Mouse (Mus musculus): Measurements from ENCODE around the gene Rnf43. TPM values are rescaled to one million over a fixed set of nuclear protein-coding genes. Genes with fewer than 3 reads are reported as not detected.
A peak's percentile ranks its signal among the peaks of the same experiment; 100 is the strongest.

Gene Rnf43
- total and polyA plus RNA-seq, 3 experiments = 14.6 to 17.3 TPM; not detected in 1

DNA sequence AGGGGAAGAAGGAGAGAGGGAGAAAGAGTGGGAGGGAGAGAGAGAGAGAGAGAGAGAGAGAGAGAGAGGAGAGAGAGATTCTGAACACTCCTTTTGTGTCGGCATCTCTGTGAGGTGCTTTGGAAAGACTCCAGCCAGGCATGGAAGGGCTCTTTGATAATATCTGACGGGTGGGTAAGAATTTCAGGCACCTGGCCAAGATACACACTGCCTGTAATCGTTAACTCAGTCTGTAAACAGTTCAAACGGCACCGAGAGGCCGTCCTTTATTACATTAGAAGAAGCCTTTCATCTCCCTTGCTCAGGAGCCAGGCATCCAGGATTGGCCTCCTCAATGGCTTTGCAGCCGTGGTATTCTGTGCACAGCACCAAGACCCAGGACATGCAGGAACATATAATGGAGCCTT lies 26.9 kb downstream of the Rnf43 start:
- Histone ChIP-seq H3K27ac (ENCODE audit: control insufficient read depth, low read depth, low read length) (peak overlapping the region; percentile 41), H3K4me1 (ENCODE audit: control insufficient read depth in 1 of 2, insufficient read depth in 2 of 2, low read length in 2 of 2) (peaks cover 20 to 28% of the 10 kb centered on the region in 2 experiments), H3K9ac (ENCODE audit: control insufficient read depth, low read depth, low read length, poor library complexity, severe bottlenecking) (peak overlapping the region; percentile 59), H3K27me3 (ENCODE audit: control insufficient read depth in 1 of 2, insufficient read depth in 2 of 2, low read length in 2 of 2) (no peaks in the 10 kb centered on the region), H3K4me3 (ENCODE audit: control insufficient read depth in 1 of 2, insufficient read depth in 1 of 2, low read depth in 2 of 2, low read length in 2 of 2) (peak overlapping the region; percentile 65 to 99), H3K9me3 (replicated peaks; ENCODE audit: insufficient read depth, low read length) (no peaks in the 10 kb centered on the region), H3K36me3 (ENCODE audit: control insufficient read depth in 1 of 2, insufficient read depth in 2 of 2, low read length in 2 of 2) (peaks cover 0 to 22% of the 10 kb centered on the region in 2 experiments; a peak in 2 of 4 replicates), H3K79me2 (ENCODE audit: control insufficient read depth, insufficient read depth, low read length, poor library complexity) (no peaks in the 10 kb centered on the region; the same call in 1 of the 2 replicates)
- peak; percentile 86 for DNase-seq (ENCODE audit: low read depth, low spot score)
- TF ChIP-seq USF1 (IDR thresholded peaks at IDR 0.05; ENCODE audit: low read depth, low read length) (no peak), SIN3A (IDR thresholded peaks at IDR 0.05; ENCODE audit: low read length) (peak; percentile 79), RAD21 (IDR thresholded peaks at IDR 0.05; ENCODE audit: low read depth, low read length) (no peak), EP300 (IDR thresholded peaks at IDR 0.05; ENCODE audit: low read depth in 1 of 2, low read length in 2 of 2) (peak; percentile 85 to 90), MAFK (IDR thresholded peaks at IDR 0.05; ENCODE audit: borderline replicate concordance, low read depth, low read length) (no peak), KAT2A (conservative IDR thresholded peaks at IDR 0.05; ENCODE audit: low read depth, low read length) (no peak), TBP (IDR thresholded peaks at IDR 0.05; ENCODE audit: low read depth, low read length) (no peak), E2F4 (IDR thresholded peaks at IDR 0.05; ENCODE audit: borderline replicate concordance, low read depth, low read length) (no peak), CHD2 (IDR thresholded peaks at IDR 0.05; ENCODE audit: low read length) (no peak), ZKSCAN1 (IDR thresholded peaks at IDR 0.05; ENCODE audit: low read depth, low read length) (no peak), CHD1 (IDR thresholded peaks at IDR 0.05; ENCODE audit: low read depth, low read length) (no peak), RCOR1 (IDR thresholded peaks at IDR 0.05; ENCODE audit: low read depth, low read length) (peak; percentile 53; the same call in 1 of the 2 replicates), ETS1 (IDR thresholded peaks at IDR 0.05; ENCODE audit: low read depth, low read length) (peak; percentile 86), TCF12 (IDR thresholded peaks at IDR 0.05; ENCODE audit: low read depth, low read length) (peak; percentile 62), GATA1 (IDR thresholded peaks at IDR 0.05; ENCODE audit: low read depth, low read length) (peak; percentile 81), TAL1 (IDR thresholded peaks at IDR 0.05; ENCODE audit: low read length) (no peak; the same call in 1 of the 2 replicates), HCFC1 (IDR thresholded peaks at IDR 0.05; ENCODE audit: low read depth, low read length) (0 out of 2 replicates have a peak, but pooled peaks have one; percentile 50), USF2 (IDR thresholded peaks at IDR 0.05; ENCODE audit: borderline replicate concordance in 1 of 2, insufficient read depth in 1 of 2, low read depth in 1 of 2, low read length in 2 of 2) (no peak), POLR2AphosphoS5 (IDR thresholded peaks at IDR 0.05; ENCODE audit: borderline replicate concordance, low read depth, low read length) (no peak), GABPA (IDR thresholded peaks at IDR 0.05; ENCODE audit: low read depth, low read length) (no peak), MYC (IDR thresholded peaks at IDR 0.05; ENCODE audit: low read depth, low read length) (no peak), MEF2A (IDR thresholded peaks at IDR 0.05; ENCODE audit: extremely low read depth, insufficient replicate concordance, low read depth, low read length, poor library complexity, severe bottlenecking) (no peak), MYB (IDR thresholded peaks at IDR 0.05; ENCODE audit: low read depth, low read length) (peak; percentile 92), POLR2A (IDR thresholded peaks at IDR 0.05; ENCODE audit: control insufficient read depth in 1 of 2, insufficient read depth in 1 of 2, low read depth in 1 of 2, low read length in 2 of 2, poor library complexity in 1 of 2) (no peak), NRF1 (IDR thresholded peaks at IDR 0.05; ENCODE audit: insufficient read depth, low read depth, low read length, poor library complexity, severe bottlenecking) (no peak), UBTF (IDR thresholded peaks at IDR 0.05; ENCODE audit: borderline replicate concordance, insufficient read depth, low read depth, low read length) (no peak), BHLHE40 (IDR thresholded peaks at IDR 0.05; ENCODE audit: borderline replicate concordance, low read depth, low read length) (peak; percentile 50; the same call in 1 of the 2 replicates), MAZ (IDR thresholded peaks at IDR 0.05; ENCODE audit: low read depth, low read length) (0 out of 2 replicates have a peak, but pooled peaks have one; percentile 73), MAX (IDR thresholded peaks at IDR 0.05; ENCODE audit: low read length) (no peak), ZMIZ1 (IDR thresholded peaks at IDR 0.05; ENCODE audit: low read depth, low read length) (no peak), ZC3H11A (IDR thresholded peaks at IDR 0.05; ENCODE audit: low read depth, low read length) (0 out of 2 replicates have a peak, but pooled peaks have one; percentile 12), JUND (IDR thresholded peaks at IDR 0.05; ENCODE audit: low read depth, low read length) (peak; percentile 89), MXI1 (IDR thresholded peaks at IDR 0.05; ENCODE audit: low read depth, low read length) (no peak), NELFE (IDR thresholded peaks at IDR 0.05; ENCODE audit: low read depth, low read length) (no peak), SMC3 (IDR thresholded peaks at IDR 0.05; ENCODE audit: low read depth, low read length) (no peak), CTCF (IDR thresholded peaks at IDR 0.05 in 2 of 3, conservative IDR thresholded peaks at IDR 0.05 in 1 of 3; ENCODE audit: control insufficient read depth in 1 of 3, insufficient read depth in 1 of 3, low read depth in 2 of 3, low read length in 3 of 3, poor library complexity in 1 of 3, severe bottlenecking in 1 of 3) (no peak), ELF1 (IDR thresholded peaks at IDR 0.05; ENCODE audit: low read depth, low read length) (no peak)
